Mouse (Mus musculus): ENCODE data around the gene Vps26a. TPM values are rescaled to one million over a fixed set of nuclear protein-coding genes. Genes with fewer than 3 reads are reported as not detected.
"Not testable (repeated sequence)": the region's sequence is repeated elsewhere in the genome, so short reads cannot be mapped to it uniquely, and the experiment has no call there.

Vps26a gene
- polyA plus RNA-seq, 1 experiment, result 8.9 TPM

GRCm38 (mm10) chr10:62501951-62502350 is 15.3 kb upstream of the Vps26a start:
- peaks cover 66% of the 10 kb centered on the region for H3K4me1 ChIP-seq

GRCm38 (mm10) chr10:62500916-62501615 is 14.5 kb upstream of the Vps26a start:
- no peaks in the 10 kb centered on the region for H3K9me3 ChIP-seq
- peak overlapping the region; percentile 86 for H3K4me3 ChIP-seq (replicated peaks)
- TF ChIP-seq GATA1 (IDR thresholded peaks at IDR 0.05; ENCODE audit: borderline replicate concordance, low read length) (no peak), FLI1 (IDR thresholded peaks at IDR 0.05; ENCODE audit: low read length) (no peak)
- H3K27me3 ChIP-seq (replicated peaks), result no peaks in the 10 kb centered on the region
- H3K4me1 ChIP-seq, result peaks cover 72% of the 10 kb centered on the region
- peaks cover 72% of the 10 kb centered on the region for H3K36me3 ChIP-seq (replicated peaks; ENCODE audit: low read length)

More at GRCm38 (mm10) chr10:62501951-62502350, 15.3 kb upstream of the Vps26a start:
- no peaks in the 10 kb centered on the region for H3K9me3 ChIP-seq
- no peaks in the 10 kb centered on the region for H3K27me3 ChIP-seq (replicated peaks)
- peak overlapping the region; percentile 81 for H3K4me3 ChIP-seq (replicated peaks)
- TF ChIP-seq GATA1 (IDR thresholded peaks at IDR 0.05; ENCODE audit: borderline replicate concordance, low read length), result no peak
- TF ChIP-seq FLI1 (IDR thresholded peaks at IDR 0.05; ENCODE audit: low read length), result no peak
- H3K36me3 ChIP-seq (replicated peaks; ENCODE audit: low read length), result peaks cover 64% of the 10 kb centered on the region

- Histone ChIP-seq H3K4me3 (replicated peaks) (peak overlapping the region; percentile 86), H3K27me3 (replicated peaks) (no peaks in the 10 kb centered on the region), H3K9me3 (no peaks in the 10 kb centered on the region), H3K4me1 (peaks cover 65% of the 10 kb centered on the region), H3K36me3 (replicated peaks; ENCODE audit: low read length) (peaks cover 78% of the 10 kb centered on the region)
- TF ChIP-seq FLI1 (IDR thresholded peaks at IDR 0.05; ENCODE audit: low read length) (no peak), GATA1 (IDR thresholded peaks at IDR 0.05; ENCODE audit: borderline replicate concordance, low read length) (no peak)
Measured at GRCm38 (mm10) chr10:62500088-62500915, 13.7 kb upstream of the Vps26a start.

GRCm38 (mm10) chr10:62491681-62492080 is 5.1 kb upstream of the Vps26a start:
- not testable (repeated sequence) for H3K4me3 ChIP-seq (replicated peaks); H3K27me3 ChIP-seq (replicated peaks); H3K9me3 ChIP-seq
- H3K36me3 ChIP-seq (replicated peaks; ENCODE audit: low read length), result peaks cover 54% of the 10 kb centered on the region
- peaks cover 18% of the 10 kb centered on the region for H3K4me1 ChIP-seq

GRCm38 (mm10) chr10:62488266-62488665 is 1.7 kb upstream of the Vps26a start:
- Histone ChIP-seq H3K9me3 (no peaks in the 10 kb centered on the region), H3K36me3 (replicated peaks; ENCODE audit: low read length) (peaks cover 21% of the 10 kb centered on the region), H3K4me1 (peaks cover 25% of the 10 kb centered on the region), H3K27me3 (replicated peaks) (no peaks in the 10 kb centered on the region), H3K4me3 (replicated peaks) (peak overlapping the region; percentile 14)
- TF ChIP-seq GATA1 (IDR thresholded peaks at IDR 0.05; ENCODE audit: borderline replicate concordance, low read length) (no peak), FLI1 (IDR thresholded peaks at IDR 0.05; ENCODE audit: low read length) (no peak)

- peak overlapping the region; percentile 97 for H3K4me3 ChIP-seq (replicated peaks)
- peaks cover 34% of the 10 kb centered on the region for H3K4me1 ChIP-seq
- no peak for TF ChIP-seq FLI1 (IDR thresholded peaks at IDR 0.05; ENCODE audit: low read length)
- no peak for TF ChIP-seq GATA1 (IDR thresholded peaks at IDR 0.05; ENCODE audit: borderline replicate concordance, low read length)
- H3K27me3 ChIP-seq (replicated peaks), result no peaks in the 10 kb centered on the region
- H3K36me3 ChIP-seq (replicated peaks; ENCODE audit: low read length), result peaks cover 3% of the 10 kb centered on the region
- no peaks in the 10 kb centered on the region for H3K9me3 ChIP-seq
Measured at GRCm38 (mm10) chr10:62485878-62486582, 575 bp downstream of the Vps26a start.

GRCm38 (mm10) chr10:62481108-62481852 is 5.3 kb downstream of the Vps26a start:
- Histone ChIP-seq H3K36me3 (replicated peaks; ENCODE audit: low read length) (peaks cover 23% of the 10 kb centered on the region), H3K4me3 (replicated peaks) (no peak overlapping the region), H3K9me3 (no peaks in the 10 kb centered on the region), H3K4me1 (peaks cover 36% of the 10 kb centered on the region), H3K27me3 (replicated peaks) (no peaks in the 10 kb centered on the region)
- TF ChIP-seq GATA1 (IDR thresholded peaks at IDR 0.05; ENCODE audit: borderline replicate concordance, low read length) (no peak), FLI1 (IDR thresholded peaks at IDR 0.05; ENCODE audit: low read length) (no peak)

- no peak for TF ChIP-seq FLI1 (IDR thresholded peaks at IDR 0.05; ENCODE audit: low read length)
- no peak for TF ChIP-seq GATA1 (IDR thresholded peaks at IDR 0.05; ENCODE audit: borderline replicate concordance, low read length)
- peaks cover 27% of the 10 kb centered on the region for H3K4me1 ChIP-seq
- H3K4me3 ChIP-seq (replicated peaks), result no peak overlapping the region
- peaks cover 37% of the 10 kb centered on the region for H3K36me3 ChIP-seq (replicated peaks; ENCODE audit: low read length)
- H3K27me3 ChIP-seq (replicated peaks), result no peaks in the 10 kb centered on the region
- H3K9me3 ChIP-seq, result no peaks in the 10 kb centered on the region
Measured at GRCm38 (mm10) chr10:62476980-62477379, 9.6 kb downstream of the Vps26a start.

- TF ChIP-seq GATA1 (IDR thresholded peaks at IDR 0.05; ENCODE audit: borderline replicate concordance, low read length) (no peak), FLI1 (IDR thresholded peaks at IDR 0.05; ENCODE audit: low read length) (no peak)
- peaks cover 17% of the 10 kb centered on the region for H3K4me1 ChIP-seq
- no peaks in the 10 kb centered on the region for H3K9me3 ChIP-seq
- peaks cover 38% of the 10 kb centered on the region for H3K36me3 ChIP-seq (replicated peaks; ENCODE audit: low read length)
- H3K4me3 ChIP-seq (replicated peaks), result no peak overlapping the region
- H3K27me3 ChIP-seq (replicated peaks), result no peaks in the 10 kb centered on the region
Measured at GRCm38 (mm10) chr10:62474944-62475343, 11.7 kb downstream of the Vps26a start.

Data from megakaryocyte, embryonic 14.5 days (primary cell).